Mouse (Mus musculus): ENCODE data around the gene Spred2.

Spred2 gene

DNA sequence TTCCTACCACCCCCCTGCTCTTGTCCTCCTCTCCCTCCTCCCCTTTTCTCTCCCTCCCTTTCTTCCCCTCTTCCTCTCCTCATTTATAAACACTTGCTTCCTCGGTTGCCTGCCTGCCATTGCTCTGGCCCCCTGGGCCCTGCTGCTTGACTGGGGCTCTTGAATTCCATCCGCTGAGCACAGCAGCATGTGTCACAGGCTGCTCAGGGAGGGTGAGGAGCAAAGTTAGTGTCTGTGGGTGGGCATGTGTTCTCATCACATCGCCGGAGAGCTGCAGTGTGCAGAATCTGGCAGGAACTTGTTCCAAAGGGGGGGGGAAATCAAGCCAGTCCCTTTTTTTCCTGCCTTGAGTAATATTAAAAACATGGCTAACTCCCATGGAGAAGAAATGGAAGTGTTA, 59.1 kb downstream of the Spred2 start:
- DNase-seq (ENCODE audit: low read depth, low spot score) = no peak

DNA sequence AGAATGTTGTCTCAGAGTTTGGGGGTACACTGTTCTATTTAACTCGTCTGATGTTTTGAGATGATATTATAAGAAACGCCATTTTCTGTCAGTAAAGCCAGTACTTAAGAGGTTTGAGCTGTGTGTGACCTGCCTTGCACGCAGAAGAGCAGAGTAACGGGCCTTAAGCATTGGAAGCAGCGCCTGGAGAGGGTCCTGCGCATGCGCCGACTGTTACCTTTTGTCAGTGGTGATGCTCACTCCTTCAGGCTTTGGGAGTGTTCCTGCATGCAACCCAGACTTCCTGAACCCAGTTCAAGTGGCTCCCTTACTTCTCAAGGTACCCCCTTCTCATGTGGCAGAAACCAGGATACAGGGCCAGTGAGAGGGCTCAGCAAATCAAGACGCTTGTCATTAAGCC, 59.9 kb downstream of the Spred2 start:
- no peak for DNase-seq (ENCODE audit: low read depth, low spot score)

DNA sequence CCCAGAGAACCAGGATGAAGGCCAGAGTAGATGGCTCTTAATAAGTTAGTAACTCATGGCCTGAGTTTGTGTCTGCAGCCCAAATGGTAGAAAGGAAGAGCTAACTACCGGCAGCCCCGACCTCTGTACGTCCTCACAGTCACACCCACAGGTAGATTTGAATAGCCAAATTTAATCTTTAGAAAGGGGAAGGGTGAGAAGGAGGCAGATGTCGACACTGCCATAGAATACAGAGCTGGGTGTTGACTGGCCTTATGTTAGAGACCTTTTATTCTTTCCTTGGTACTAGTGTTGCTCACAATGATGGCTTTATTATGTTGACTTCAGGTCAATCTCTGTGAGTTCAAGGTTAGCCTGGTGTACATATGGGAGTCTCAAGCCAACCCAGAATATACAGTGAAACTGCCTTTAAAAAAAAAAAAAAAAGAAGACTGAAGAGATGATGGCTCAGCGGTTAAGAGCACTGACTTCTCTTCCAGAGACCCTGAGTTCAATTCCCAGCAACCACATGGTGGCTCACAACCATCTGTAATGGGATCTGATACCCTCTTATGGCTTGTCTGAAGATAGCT, 61.2 kb downstream of the Spred2 start:
- no peak for DNase-seq (ENCODE audit: low read depth, low spot score)

DNA sequence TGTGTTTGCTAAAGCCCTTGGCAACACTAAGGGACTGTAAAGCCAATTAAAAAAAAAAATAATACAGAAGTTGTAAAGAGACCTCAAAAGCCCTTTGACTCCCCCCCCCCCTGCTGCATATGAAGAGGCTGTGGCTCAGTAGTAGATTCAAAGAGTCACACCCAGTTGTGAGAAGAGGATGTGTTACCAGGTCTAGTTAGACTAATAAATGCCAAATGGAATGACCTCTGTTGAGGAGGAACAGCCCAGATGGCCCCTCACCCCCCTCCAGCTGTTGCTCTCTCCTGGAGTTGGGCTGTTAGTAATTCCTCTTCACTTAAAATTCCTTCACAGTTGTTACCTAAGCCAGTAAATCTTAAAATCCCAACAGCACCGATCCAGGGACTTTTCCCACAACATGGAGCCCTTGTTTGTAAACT, 62.3 kb downstream of the Spred2 start:
- no peak for DNase-seq (ENCODE audit: low read depth, low spot score)

DNA sequence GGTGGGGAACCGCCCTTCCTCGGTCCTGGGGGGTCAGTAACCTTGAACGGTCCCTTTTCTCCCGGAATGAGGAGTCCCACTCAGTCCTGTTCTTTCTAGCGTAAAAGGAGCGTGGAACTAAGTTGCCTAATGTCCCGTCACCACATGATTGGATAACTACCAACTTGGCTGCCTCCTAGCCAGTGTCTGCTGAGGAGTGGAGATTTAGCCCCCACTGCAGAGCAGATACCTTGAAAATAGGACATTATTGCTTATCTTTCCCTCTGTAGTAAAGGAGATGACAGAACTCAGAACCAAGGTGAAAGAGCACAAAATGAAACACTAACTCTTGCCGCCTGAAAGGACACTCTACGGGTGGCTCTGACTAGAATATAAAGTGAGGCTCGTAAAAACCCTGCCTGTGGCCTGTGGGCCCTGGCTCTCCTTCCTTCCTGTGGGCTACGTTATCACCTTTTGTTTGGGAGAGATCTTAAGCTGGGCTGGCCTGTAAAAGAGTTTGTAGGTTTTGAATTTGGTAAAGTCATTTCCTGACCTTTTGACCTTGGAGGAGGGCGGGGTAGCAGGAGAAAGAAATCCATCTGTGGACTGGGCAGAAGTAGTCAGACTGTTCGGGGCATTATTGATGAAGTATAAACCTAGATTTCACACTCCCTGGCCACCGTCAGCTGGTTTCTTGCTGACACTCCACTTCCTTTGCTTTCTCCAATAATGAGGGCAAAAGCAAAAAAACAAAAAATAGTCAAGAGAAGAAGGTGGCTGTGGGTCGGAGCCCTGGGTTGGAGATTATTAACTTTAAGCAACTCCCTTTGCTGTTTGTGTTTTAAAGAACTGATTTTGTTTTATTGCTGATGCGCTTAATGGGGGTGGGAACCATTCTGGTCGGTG, 62.9 kb downstream of the Spred2 start:
- DNase-seq (ENCODE audit: low read depth, low spot score) = peak; percentile 36

DNA sequence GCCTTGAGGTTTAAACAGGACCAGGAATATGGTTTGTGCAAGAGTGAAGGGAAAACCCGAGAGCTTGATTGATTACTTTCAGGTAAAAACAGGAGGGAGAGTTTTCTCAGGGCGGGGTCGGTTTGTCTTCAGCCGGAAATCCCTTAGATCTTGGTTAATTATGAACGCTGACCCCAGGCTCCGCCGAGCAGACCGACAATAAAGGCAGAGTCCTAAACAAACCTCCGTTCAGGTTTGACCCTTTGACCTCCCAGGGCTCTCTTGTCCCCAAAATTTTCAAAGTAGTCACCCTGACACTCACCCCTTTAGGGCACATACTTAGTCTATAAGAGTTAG, 63.5 kb downstream of the Spred2 start:
- DNase-seq (ENCODE audit: low read depth, low spot score) = no peak

DNA sequence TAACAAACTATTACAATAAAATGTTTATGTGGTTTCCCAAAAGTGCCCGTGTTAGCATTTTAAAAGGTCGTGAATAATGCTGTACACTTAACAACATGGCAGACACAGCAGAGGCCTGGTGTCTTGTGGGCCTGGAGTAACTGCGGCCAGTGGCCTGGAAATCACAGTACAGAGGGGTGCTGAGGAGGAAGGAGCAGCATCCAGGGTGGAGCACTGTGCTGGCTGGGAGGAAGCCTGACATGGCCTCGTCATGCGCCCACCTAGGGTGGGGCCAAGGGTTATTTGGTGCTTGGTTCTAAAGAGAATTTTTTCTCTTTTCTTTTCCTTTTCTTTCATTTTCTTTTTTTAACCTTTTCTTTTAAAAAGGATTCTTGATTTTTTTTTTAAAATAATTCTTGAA, 64.0 kb downstream of the Spred2 start:
- no peak for DNase-seq (ENCODE audit: low read depth, low spot score)

DNA sequence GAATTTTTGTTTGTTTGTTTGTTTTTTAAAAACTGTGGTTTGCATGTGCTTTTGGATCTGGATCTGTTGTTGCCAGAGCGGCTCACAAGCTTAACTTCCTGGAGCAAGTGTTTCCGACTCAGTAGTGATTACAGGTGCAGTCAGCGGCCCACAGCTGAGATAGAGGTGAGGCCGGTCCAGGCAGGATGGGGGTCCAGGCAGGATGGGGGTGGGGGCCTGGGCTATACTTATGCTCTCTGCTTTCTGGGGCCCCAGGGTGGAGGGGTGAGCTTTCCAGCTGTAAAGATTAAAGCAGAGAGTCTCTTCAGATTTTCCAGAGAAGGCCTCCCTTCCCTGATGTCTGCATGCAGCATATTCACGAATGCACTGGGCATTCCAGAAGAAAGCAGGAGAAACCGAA, 64.5 kb downstream of the Spred2 start:
- DNase-seq (ENCODE audit: low read depth, low spot score) = no peak

DNA sequence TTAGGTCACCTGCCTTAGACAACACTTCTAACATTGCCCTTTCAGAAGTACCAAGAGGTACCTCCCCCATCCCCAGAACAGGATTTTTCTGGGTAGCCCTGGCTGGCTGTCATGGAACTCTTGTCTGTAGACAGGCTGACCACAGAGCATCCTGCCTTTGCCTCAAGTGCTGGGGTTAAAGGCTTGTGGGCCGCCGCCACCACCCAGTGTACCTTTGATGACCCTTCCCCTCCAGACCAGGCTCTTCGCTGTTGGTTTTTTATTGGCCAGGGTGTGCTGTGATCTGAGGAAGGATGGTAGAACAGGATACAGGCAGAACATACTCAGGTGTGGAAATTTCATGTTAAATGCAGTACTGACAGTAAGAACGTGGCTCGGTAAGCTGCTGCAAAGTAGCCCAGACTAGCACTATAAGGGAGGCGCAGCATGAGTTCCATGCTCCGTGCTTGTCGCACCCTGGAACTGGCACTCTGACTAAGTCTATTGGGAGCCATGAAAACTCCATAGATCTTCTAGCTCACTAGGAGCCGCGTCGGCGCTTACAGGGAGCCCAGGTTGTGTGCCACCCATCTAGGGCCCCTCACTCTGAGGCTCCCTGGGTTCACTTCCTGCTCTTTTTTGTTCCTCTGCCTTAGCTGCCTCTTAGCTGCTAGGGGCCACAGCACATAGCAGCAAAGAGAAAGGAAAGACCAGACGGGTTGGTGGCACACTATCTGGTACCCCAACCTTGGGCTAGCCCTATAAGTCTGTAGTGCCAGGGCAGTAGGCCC, 65.2 kb downstream of the Spred2 start:
- DNase-seq (ENCODE audit: low read depth, low spot score) = no peak

DNA sequence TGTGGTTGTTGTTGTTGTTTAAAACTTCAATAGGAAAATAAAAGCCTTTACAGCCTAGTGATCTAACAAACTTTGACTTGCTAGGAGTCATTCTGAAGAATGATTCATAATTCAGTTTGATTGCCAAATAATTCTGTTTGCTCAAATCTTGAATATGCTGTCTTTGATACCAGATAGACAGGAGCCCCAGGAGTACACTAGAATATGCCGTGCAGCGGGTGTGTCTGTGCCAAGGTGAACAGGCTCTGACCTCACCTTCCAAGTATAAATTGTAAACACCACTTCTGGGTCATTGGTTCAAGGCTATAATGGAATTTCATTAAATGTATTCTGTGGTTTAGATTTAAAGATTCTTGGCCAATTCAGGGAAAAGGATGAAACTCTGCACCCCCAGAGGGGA, 66.6 kb downstream of the Spred2 start:
- DNase-seq (ENCODE audit: low read depth, low spot score) = no peak

DNA sequence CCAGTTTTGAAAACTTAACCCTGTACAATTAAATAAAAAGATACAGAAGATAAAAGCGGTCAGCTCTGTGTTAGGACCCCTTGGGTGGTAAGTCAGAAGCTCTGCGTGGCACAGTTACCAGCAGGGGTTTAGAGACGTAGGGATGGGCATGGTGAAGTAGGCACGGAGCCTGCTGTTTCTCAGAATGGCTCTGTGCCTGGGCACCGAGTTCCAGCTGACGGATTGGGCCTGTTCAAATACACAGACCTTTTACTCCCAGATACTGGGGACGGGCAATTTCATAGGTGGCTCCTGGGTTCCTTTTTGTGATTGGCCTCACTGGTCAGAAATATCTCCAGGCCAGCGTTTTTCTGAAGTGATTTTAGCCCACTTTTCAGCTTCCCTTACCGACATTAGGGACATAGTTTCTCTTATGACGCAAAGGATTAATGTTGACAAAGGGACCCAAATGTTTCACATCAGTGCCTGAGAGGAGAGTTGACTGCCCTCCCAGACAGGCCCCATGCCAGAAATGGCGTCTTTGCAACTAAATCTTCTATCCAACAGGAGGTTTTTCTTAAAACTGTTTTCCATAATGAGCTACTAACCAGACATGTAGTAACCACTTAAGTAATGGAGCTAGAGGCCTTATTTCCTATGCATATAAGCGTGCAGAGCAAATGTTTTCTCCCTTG, 67.3 kb downstream of the Spred2 start:
- DNase-seq (ENCODE audit: low read depth, low spot score) = no peak

DNA sequence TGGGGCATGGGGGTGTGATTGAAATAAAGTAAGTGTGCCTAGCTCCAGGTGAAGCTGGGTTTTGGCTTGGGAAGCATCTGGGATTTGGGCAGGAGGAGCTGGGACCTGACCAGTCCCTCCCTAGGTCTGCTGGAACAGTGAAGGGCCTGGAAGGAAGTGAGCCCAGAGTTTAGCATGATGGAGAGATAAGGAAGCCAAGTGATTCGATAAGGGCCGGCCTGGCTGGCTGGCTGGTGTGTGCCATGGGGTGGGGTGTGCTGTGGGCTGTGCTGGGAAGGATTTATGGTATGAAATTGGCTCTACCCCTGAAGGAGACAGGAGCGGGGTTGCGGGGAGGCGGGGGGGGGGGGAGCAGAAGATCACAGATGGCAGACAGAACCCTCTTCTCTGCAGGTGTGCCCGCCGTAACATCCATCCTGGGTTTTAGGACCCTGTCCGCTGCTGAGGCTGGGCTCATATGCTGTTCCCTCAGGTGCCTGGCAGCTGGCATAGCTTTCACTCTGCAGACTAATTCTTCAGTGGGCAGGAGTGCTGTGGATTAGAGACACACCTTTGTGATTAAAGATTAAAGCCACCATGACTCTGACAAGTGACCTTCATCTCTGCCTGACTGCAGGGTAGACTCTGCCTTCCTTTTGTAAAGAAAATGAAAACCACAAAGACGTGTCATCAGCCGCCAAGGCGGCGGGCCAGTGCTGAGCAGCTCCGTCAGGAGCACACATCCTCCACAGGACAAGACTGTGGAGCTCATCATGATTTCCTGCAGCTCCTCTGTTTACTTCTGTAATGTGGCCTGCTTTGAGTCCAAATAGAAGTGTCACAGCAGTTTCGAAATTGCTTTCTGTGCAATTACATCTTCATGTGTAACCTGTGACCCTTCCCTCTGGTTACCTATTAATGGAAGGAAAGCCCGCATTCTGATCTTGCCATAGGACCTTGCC, 68.4 kb downstream of the Spred2 start:
- DNase-seq (ENCODE audit: low read depth, low spot score) = no peak

DNA sequence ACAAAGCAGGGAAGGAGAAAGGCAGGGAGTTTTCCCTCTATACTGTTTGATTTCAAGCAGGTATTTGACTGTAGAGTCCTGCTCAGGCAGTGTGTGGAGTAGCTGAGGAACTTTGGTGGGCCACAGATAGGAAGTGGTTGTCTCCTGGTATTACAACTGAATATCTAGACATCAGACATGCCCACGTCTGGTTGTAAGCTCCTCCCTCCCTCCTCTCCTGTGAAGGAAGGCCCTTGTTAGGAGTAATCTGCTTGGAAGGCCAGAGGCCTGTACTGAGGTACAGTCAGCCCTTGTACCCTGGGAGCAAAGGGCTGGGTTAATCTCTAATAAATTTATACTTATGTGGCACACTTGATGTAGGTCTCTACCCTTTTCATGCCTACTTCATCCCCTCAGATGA, 69.6 kb downstream of the Spred2 start:
- no peak for DNase-seq (ENCODE audit: low read depth, low spot score)

DNA sequence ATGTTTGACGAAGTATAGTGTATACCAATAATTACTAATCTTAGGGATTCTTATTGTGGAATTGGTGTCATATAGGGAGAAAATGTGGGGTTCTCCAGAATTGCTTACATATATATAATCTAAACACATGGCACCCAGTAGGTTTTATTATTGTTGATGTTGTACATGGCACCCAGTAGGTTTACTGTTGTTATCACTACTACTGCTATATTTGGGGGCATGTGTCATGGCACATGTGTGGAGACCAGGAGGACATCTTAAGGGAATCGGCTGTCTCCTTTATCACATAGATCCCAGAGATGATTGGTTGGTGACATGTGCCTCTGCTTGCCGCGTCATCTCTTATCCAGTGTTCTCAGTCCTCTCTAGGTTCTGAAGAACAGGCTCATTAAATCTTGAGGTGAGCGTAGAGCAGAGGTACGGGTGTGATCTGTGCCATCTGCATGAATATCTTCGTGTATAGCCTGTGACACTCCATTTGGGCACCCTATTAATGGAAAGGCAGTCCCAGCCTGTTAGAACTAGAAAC, 70.2 kb downstream of the Spred2 start:
- DNase-seq (ENCODE audit: low read depth, low spot score) = no peak

DNA sequence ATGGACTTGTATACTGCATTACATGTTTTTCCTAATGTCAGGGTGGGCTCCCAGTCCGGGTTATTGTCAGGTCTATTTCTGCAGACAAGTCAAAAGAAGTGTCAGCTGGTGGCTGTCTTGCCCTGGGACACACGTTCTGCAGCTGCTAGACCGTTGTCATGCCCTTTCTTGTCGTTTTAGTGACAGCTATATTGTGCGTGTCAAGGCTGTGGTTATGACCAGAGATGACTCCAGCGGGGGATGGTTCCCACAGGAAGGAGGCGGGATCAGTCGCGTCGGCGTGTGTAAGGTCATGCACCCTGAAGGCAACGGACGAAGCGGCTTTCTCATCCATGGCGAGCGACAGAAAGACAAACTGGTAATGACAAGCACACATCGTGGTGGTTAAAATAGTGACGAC, 73.8 kb downstream of the Spred2 start:
- no peak for DNase-seq (ENCODE audit: low read depth, low spot score)

DNA sequence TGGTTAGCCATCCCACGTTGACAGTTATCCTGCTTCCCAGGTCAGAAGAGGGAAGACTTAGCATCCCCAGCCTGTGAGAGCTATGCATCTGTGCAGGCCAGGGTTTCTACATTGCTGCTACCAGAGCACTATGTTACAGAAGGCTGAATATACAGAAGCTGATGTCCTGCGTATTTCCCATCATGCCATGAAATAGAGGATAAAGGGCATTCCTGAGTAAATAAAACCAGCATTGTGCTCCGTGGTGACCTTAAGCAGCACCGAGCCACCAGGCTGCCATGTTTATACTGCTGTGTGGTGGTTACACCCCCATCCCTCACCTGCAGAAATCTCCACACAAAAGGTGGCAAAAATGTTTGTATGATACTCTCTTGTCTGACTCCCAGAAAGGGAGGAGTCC, 78.7 kb downstream of the Spred2 start:
- DNase-seq (ENCODE audit: low read depth, low spot score) = no peak

DNA sequence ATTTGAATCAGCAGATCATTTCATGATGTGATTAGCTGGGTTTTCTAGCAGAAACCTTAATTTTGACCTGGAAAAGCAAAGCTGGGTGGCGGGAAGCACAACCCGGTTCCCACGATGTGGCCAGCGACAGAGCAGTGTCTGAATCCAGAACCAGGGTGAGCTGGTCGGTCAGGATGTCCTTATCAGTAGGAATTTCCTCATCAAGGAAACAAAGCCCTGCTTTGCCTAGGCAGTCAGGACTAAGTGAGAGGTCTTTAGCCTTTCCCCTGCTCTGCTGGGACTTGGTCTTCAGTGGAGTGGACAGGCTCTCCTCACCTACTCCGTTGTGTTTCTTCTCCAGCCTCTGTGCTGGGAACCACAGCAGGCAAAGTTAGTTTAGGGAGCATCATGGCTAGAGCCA, 83.5 kb downstream of the Spred2 start:
- DNase-seq (ENCODE audit: low read depth, low spot score) = no peak

DNA sequence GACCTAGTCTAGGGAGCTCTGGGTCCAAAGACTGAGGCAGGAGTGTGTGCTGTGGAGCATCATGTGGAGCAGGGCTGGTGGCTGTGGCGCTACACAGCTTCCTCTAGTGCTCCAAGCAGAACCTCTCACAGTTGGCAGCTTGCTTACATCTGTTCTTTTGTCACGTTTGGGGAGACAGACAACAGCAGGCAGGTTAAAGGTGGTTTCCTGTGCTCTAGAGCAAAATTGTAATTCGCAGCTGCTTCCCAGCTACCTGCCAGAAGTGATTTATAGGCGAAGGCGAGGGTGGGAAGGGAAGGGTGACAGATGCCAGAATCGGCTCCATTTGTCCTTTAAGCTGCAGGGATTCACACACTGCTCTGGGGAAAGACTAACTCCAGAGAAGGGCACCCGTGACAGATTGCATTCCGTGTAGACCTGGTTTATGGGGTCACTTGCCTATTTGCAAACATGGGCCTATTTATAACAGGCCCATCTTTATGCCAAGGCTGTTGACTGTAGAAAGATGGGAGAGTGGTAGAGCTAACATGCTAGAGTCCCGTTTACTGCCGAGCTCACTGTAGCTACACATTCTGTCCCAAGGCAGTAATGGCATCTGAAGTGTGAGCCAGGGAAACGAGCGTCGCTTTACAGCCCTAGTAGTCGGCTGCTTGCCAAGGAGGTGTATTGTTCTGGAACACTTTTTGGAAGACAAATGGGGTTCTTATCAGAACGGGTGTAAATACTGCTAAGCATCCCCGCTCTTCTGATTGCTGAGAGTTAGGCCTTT, 87.2 kb downstream of the Spred2 start:
- no peak for DNase-seq (ENCODE audit: low read depth, low spot score)

DNA sequence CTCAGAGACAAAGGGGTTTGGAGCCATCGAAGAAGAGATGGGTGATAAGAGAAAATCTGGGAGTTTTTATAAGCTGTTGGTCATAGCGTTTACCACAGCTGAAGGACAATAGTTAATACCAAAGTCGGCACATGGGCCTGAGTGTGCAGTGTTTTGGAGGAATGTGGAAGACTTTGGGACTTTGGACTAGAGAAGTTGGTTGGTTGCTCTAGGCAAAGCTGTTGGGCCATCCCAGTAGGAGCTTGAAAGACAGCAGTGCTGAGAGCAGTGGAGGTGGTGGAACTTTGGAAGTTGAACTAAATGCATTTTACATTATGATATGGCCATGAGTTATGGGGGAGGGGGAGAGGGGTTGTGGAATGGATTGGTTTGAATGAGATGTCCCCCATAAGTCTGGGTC, 89.2 kb downstream of the Spred2 start:
- no peak for DNase-seq (ENCODE audit: low read depth, low spot score)

DNA sequence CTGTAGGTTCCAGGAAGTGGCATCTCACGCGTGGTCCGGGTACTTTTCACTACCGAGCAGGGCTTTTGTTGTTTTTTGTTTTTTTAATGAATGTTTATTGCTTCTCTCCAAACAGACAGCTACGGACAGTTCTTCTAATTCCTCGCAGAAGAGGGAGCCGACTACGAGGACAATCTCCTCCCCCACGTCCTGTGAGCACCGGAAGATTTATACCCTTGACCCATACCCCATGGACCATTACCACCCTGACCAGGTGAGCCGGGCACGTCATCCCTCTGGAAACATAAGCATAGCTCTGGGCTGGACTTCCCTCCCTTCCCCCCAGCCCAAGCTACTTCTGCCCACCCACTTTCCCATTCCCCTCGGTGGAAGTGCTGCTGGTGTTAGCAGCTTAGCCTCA, 93.8 kb downstream of the Spred2 start:
- DNase-seq (ENCODE audit: low read depth, low spot score) = no peak
